Mouse (Mus musculus): Measurements from ENCODE around the gene Plxdc2. TPM values are rescaled to one million over a fixed set of nuclear protein-coding genes. Genes with fewer than 3 reads are reported as not detected.
"Not testable (repeated sequence)": the region's sequence is repeated elsewhere in the genome, so short reads cannot be mapped to it uniquely, and the experiment has no call there.

Plxdc2 gene
- polyA plus RNA-seq, 1 experiment from 2014 or later, result 66.6 TPM

- Histone ChIP-seq H3K27me3 (ENCODE audit: insufficient read depth, low read length) (no peaks in the 10 kb centered on the region), H3K4me3 (ENCODE audit: low read depth, low read length) (no peak overlapping the region), H3K9me3 (ENCODE audit: low read depth, low read length) (no peaks in the 10 kb centered on the region), H3K4me2 (no peak overlapping the region), H3K4me1 (ENCODE audit: insufficient read depth) (0 out of 2 replicates have a peak, but pooled peaks cover 4% of the 10 kb centered on the region), H3K36me3 (ENCODE audit: insufficient read depth) (no peaks in the 10 kb centered on the region), H3K9ac (no peak overlapping the region), H3K27ac (ENCODE audit: low read depth) (no peak overlapping the region)
- ATAC-seq (ENCODE audit: insufficient read depth) (no peak; the same call in 1 of the 2 replicates), DNase-seq (peak; percentile 59)
- no peak for TF ChIP-seq CTCF (IDR thresholded peaks at IDR 0.05; ENCODE audit: low read depth)
- WGBS, result 13% methylated on average over 8 of the region's 8 CpGs
Measured at GRCm38 (mm10) chr2:16738241-16738640, 382.1 kb downstream of the Plxdc2 start.

- 88% methylated on average over 3 of the region's 3 CpGs for WGBS
Measured at GRCm38 (mm10) chr2:16741813-16742212, 385.7 kb downstream of the Plxdc2 start.

GRCm38 (mm10) chr2:16743568-16743967 is 387.5 kb downstream of the Plxdc2 start:
- Histone ChIP-seq H3K9ac (no peak overlapping the region), H3K9me3 (ENCODE audit: low read depth, low read length) (no peaks in the 10 kb centered on the region), H3K27me3 (ENCODE audit: insufficient read depth, low read length) (no peaks in the 10 kb centered on the region), H3K4me1 (ENCODE audit: insufficient read depth) (no peaks in the 10 kb centered on the region), H3K4me2 (no peak overlapping the region), H3K27ac (ENCODE audit: low read depth) (no peak overlapping the region), H3K4me3 (ENCODE audit: low read depth, low read length) (no peak overlapping the region), H3K36me3 (ENCODE audit: insufficient read depth) (0 out of 2 replicates have a peak, but pooled peaks cover 4% of the 10 kb centered on the region)
- no peak; the same call in 1 of the 2 replicates for ATAC-seq (ENCODE audit: insufficient read depth)
- peak; percentile 13 for DNase-seq
- no peak for TF ChIP-seq CTCF (IDR thresholded peaks at IDR 0.05; ENCODE audit: low read depth)
- WGBS, result 17% methylated on average over 3 of the region's 3 CpGs

More at GRCm38 (mm10) chr2:16741813-16742212, 385.7 kb downstream of the Plxdc2 start:
- 0 out of 2 replicates have a peak, but pooled peaks cover 4% of the 10 kb centered on the region for H3K36me3 ChIP-seq (ENCODE audit: insufficient read depth)
- no peak overlapping the region for H3K9ac ChIP-seq
- H3K4me1 ChIP-seq (ENCODE audit: insufficient read depth), result 0 out of 2 replicates have a peak, but pooled peaks cover 4% of the 10 kb centered on the region
- no peak for ATAC-seq (ENCODE audit: insufficient read depth)
- TF ChIP-seq CTCF (IDR thresholded peaks at IDR 0.05; ENCODE audit: low read depth), result no peak
- H3K27me3 ChIP-seq (ENCODE audit: insufficient read depth, low read length), result no peaks in the 10 kb centered on the region
- no peak overlapping the region for H3K4me2 ChIP-seq
- no peak for DNase-seq
- no peak overlapping the region for H3K27ac ChIP-seq (ENCODE audit: low read depth)
- no peak overlapping the region for H3K4me3 ChIP-seq (ENCODE audit: low read depth, low read length)
- H3K9me3 ChIP-seq (ENCODE audit: low read depth, low read length), result no peaks in the 10 kb centered on the region

GRCm38 (mm10) chr2:16749302-16749909 is 393.3 kb downstream of the Plxdc2 start:
- Histone ChIP-seq H3K4me1 (ENCODE audit: insufficient read depth) (no peaks in the 10 kb centered on the region), H3K4me2 (no peak overlapping the region), H3K27me3 (ENCODE audit: insufficient read depth, low read length) (no peaks in the 10 kb centered on the region), H3K9ac (no peak overlapping the region), H3K36me3 (ENCODE audit: insufficient read depth) (0 out of 2 replicates have a peak, but pooled peaks cover 10% of the 10 kb centered on the region), H3K4me3 (ENCODE audit: low read depth, low read length) (no peak overlapping the region), H3K9me3 (ENCODE audit: low read depth, low read length) (no peaks in the 10 kb centered on the region), H3K27ac (ENCODE audit: low read depth) (no peak overlapping the region)
- no peak for TF ChIP-seq CTCF (IDR thresholded peaks at IDR 0.05; ENCODE audit: low read depth)
- ATAC-seq (ENCODE audit: insufficient read depth) (0 out of 2 replicates have a peak, but pooled peaks have one; percentile 38), DNase-seq (no peak)
- 70% methylated on average over 4 of the region's 4 CpGs for WGBS

GRCm38 (mm10) chr2:16757158-16757557 is 401.1 kb downstream of the Plxdc2 start:
- TF ChIP-seq CTCF (IDR thresholded peaks at IDR 0.05; ENCODE audit: low read depth), result no peak
- H3K4me2 ChIP-seq, result no peak overlapping the region
- no peak overlapping the region for H3K9ac ChIP-seq
- H3K36me3 ChIP-seq (ENCODE audit: insufficient read depth), result no peaks in the 10 kb centered on the region
- H3K4me3 ChIP-seq (ENCODE audit: low read depth, low read length), result no peak overlapping the region
- 51% methylated on average over 2 of the region's 2 CpGs for WGBS
- no peaks in the 10 kb centered on the region for H3K27me3 ChIP-seq (ENCODE audit: insufficient read depth, low read length)
- no peaks in the 10 kb centered on the region for H3K9me3 ChIP-seq (ENCODE audit: low read depth, low read length)
- DNase-seq (peak; percentile 72), ATAC-seq (ENCODE audit: insufficient read depth) (0 out of 2 replicates have a peak, but pooled peaks have one; percentile 24)
- no peaks in the 10 kb centered on the region for H3K4me1 ChIP-seq (ENCODE audit: insufficient read depth)
- H3K27ac ChIP-seq (ENCODE audit: low read depth), result no peak overlapping the region

- Histone ChIP-seq H3K9me3 (ENCODE audit: low read depth, low read length) (no peaks in the 10 kb centered on the region), H3K27ac (ENCODE audit: low read depth) (no peak overlapping the region), H3K9ac (no peak overlapping the region), H3K27me3 (ENCODE audit: insufficient read depth, low read length) (no peaks in the 10 kb centered on the region), H3K4me1 (ENCODE audit: insufficient read depth) (no peaks in the 10 kb centered on the region), H3K4me2 (no peak overlapping the region), H3K36me3 (ENCODE audit: insufficient read depth) (no peaks in the 10 kb centered on the region), H3K4me3 (ENCODE audit: low read depth, low read length) (no peak overlapping the region)
- TF ChIP-seq CTCF (IDR thresholded peaks at IDR 0.05; ENCODE audit: low read depth), result no peak
- DNase-seq (no peak), ATAC-seq (ENCODE audit: insufficient read depth) (no peak)
- WGBS, result 87% methylated on average over 2 of the region's 2 CpGs
Measured at GRCm38 (mm10) chr2:16759766-16760165, 403.7 kb downstream of the Plxdc2 start.

GRCm38 (mm10) chr2:16769149-16769548 is 413.0 kb downstream of the Plxdc2 start:
- H3K9me3 ChIP-seq (ENCODE audit: low read depth, low read length); H3K4me2 ChIP-seq; H3K27me3 ChIP-seq (ENCODE audit: insufficient read depth, low read length); H3K36me3 ChIP-seq (ENCODE audit: insufficient read depth); DNase-seq; H3K9ac ChIP-seq; H3K27ac ChIP-seq (ENCODE audit: low read depth); H3K4me1 ChIP-seq (ENCODE audit: insufficient read depth); ATAC-seq (ENCODE audit: insufficient read depth); H3K4me3 ChIP-seq (ENCODE audit: low read depth, low read length): not testable (repeated sequence)
- WGBS, result 98% methylated on average over 5 of the region's 7 CpGs

Measured in lung, embryonic 14.5 days (tissue).